16 mouse cellular contexts compared by ENCODE assay signal in the genomic region with DNA sequence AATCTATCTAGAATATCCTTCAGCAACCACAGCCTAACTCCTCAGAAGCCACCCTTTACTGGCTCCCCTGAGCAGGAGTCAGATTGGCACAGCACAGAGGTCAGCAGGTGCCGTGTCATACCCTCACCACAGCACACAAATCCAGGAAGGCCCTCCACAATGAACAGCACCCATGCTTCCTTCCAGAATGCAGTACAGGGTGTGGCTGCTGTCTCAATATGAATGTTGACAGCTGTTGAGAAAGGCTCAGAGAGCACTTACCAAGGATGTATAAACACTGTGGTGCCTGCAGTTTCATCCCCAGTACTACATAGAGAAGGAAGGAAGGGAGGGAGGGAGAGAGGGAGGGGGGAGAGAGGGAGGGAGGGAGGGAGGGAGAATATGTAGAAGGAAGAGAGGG. TPM values are rescaled to one million over a fixed set of nuclear protein-coding genes. Genes with fewer than 3 reads are reported as not detected.
"Had no signal": no experiment of that assay in that cellular context is flagged by ENCODE, and none has a peak within 500 bp of the region (broad histone marks: within the 10 kb centered on the region; RNA-seq: fewer than 3 reads in every experiment).

No protein-coding gene starts in this region.

- DNase-seq: kidney, adult 11 months; kidney, adult 9 months; kidney, postnatal 36 days; layer of hippocampus, adult 9-11 months; layer of hippocampus, postnatal 36 days; liver, embryonic 13.5 days; liver, postnatal 0 days; right cerebral cortex, postnatal 14 days; thymus, adult 2 months; thymus, postnatal 25 days had no signal

- H3K4me3 ChIP-seq: limb, embryonic 15.5 days; liver, embryonic 13.5 days; midbrain, embryonic 12.5 days had no signal

- H3K4me1 ChIP-seq: limb, embryonic 15.5 days; midbrain, embryonic 12.5 days had no signal

- H3K27ac ChIP-seq: kidney, postnatal 0 days; limb, embryonic 15.5 days; liver, embryonic 13.5 days; macrophage; midbrain, embryonic 12.5 days had no signal

- H3K36me3 ChIP-seq: limb, embryonic 15.5 days; liver, embryonic 13.5 days; midbrain, embryonic 12.5 days had no signal

- ATAC-seq: liver, postnatal 0 days; midbrain, embryonic 16.5 days had no signal

- H3K4me2 ChIP-seq: limb, embryonic 15.5 days; liver, embryonic 13.5 days; midbrain, embryonic 12.5 days had no signal

- H3K9ac ChIP-seq: limb, embryonic 15.5 days; liver, embryonic 13.5 days; liver, postnatal 0 days; midbrain, embryonic 12.5 days had no signal

- H3K9me3 ChIP-seq: limb, embryonic 15.5 days; liver, embryonic 13.5 days; midbrain, embryonic 12.5 days had no signal

RNA-seq across cellular contexts. Expression of a gene that starts 29.4 kb away (rescaled TPM):
- total RNA-seq: megakaryocyte-erythroid progenitor cell, adult 5-6 weeks had no signal
